Mouse (Mus musculus) G1E (cell line): Measurements from ENCODE around the gene Clmn.

Source experiments
- CTCF ChIP-seq: IDR thresholded peaks from 2 replicates; pipeline ENCODE4 v1.5.1; 2012; ENCODE audit warnings: low read depth, low read length, inconsistent platforms, mixed read lengths
- TAL1 ChIP-seq: conservative IDR thresholded peaks from 2 replicates; pipeline ENCODE4 v1.6.1; 2012; ENCODE audit warnings: low read depth, low read length, inconsistent platforms, mixed read lengths

GRCm38 (mm10) chr12:104907133-104907532 is 42.3 kb upstream of the Clmn start:
- no peak for TF ChIP-seq TAL1
- no peak for TF ChIP-seq CTCF
